ENCODE assay signal across 9 mouse cellular contexts in genomic region chr15:79723439-79723838, GRCm38 (mm10). TPM values are rescaled to one million over a fixed set of nuclear protein-coding genes. Genes with fewer than 3 reads are reported as not detected.
DNase-seq lines count a peak whose midpoint lies in the region; ATAC-seq and TF ChIP-seq lines count a peak whose summit lies in the region.
"Had no signal": no experiment of that assay in that cellular context is flagged by ENCODE, and none has a peak within 500 bp of the region (broad histone marks: within the 10 kb centered on the region; RNA-seq: fewer than 3 reads in every experiment).

No protein-coding gene starts in this region.

- no peaks in the 10 kb centered on the region for H3K27me3 ChIP-seq in hindbrain, embryonic 14.5 days (ENCODE audit: control insufficient read depth, insufficient read depth, low read length)
- no peaks in the 10 kb centered on the region for H3K27me3 ChIP-seq in hindbrain, embryonic 10.5 days (ENCODE audit: insufficient read depth, poor library complexity, severe bottlenecking)
- H3K27me3 ChIP-seq in G1E (ENCODE audit: insufficient read depth, low read length), result no peaks in the 10 kb centered on the region

- 38% methylated on average over 1 of the region's 1 CpGs for WGBS in hindbrain, embryonic 14.5 days
- 30% methylated on average over 1 of the region's 1 CpGs for WGBS in hindbrain, embryonic 10.5 days
- WGBS in olfactory bulb, adult 2 months, result 33% methylated on average over 1 of the region's 1 CpGs

- no peak overlapping the region for H3K4me2 ChIP-seq in hindbrain, embryonic 14.5 days (replicated peaks)

- no peak overlapping the region for H3K4me3 ChIP-seq in hindbrain, embryonic 14.5 days (replicated peaks; ENCODE audit: low read length)
- no peak overlapping the region for H3K4me3 ChIP-seq in hindbrain, embryonic 10.5 days
- no peak overlapping the region for H3K4me3 ChIP-seq in G1E (ENCODE audit: low read depth, low read length)
- H3K4me3 ChIP-seq in olfactory bulb, adult 2 months (ENCODE audit: insufficient read depth, low read depth, low read length), result no peak overlapping the region
- H3K4me3 ChIP-seq: megakaryocyte, embryonic 14.5 days had no signal

- peak; percentile 53; the same call in 1 of the 2 replicates for ATAC-seq in hindbrain, embryonic 14.5 days (ENCODE audit: low FRiP score)
- no peak for ATAC-seq in G1E (ENCODE audit: extremely low read depth, insufficient number of reproducible peaks, low FRiP score, poor library complexity, severe bottlenecking)
- ATAC-seq in erythroid progenitor cell, adult 5-6 weeks (replicated peaks; ENCODE audit: low FRiP score, poor library complexity, severe bottlenecking), result peak; percentile 62

- no peak overlapping the region for H3K9ac ChIP-seq in hindbrain, embryonic 14.5 days

- H3K4me1 ChIP-seq in hindbrain, embryonic 14.5 days (replicated peaks; ENCODE audit: control insufficient read depth, insufficient read depth, low read length), result no peaks in the 10 kb centered on the region
- 0 out of 2 replicates have a peak, but pooled peaks cover 6% of the 10 kb centered on the region for H3K4me1 ChIP-seq in hindbrain, embryonic 10.5 days (replicated peaks)
- H3K4me1 ChIP-seq in G1E (ENCODE audit: insufficient read depth, low read depth, low read length), result peaks cover 12% of the 10 kb centered on the region
- H3K4me1 ChIP-seq in olfactory bulb, adult 2 months (ENCODE audit: control insufficient read depth, insufficient read depth, low read length), result peaks cover 53% of the 10 kb centered on the region

- DNase-seq in hindbrain, embryonic 14.5 days (ENCODE audit: low spot score), result no peak
- no peak for DNase-seq in hindbrain, embryonic 10.5 days (ENCODE audit: low spot score)
- DNase-seq in B cell, adult 2 months, result peak; percentile 64 to 70
- peak; percentile 20 for DNase-seq in G1E (ENCODE audit: low spot score)
- DNase-seq in kidney, postnatal 4 days, result peak; percentile 60 to 73
- DNase-seq in ovary, postnatal 10 days (ENCODE audit: low spot score), result no peak

- no peak overlapping the region for H3K27ac ChIP-seq in hindbrain, embryonic 14.5 days
- no peak overlapping the region for H3K27ac ChIP-seq in hindbrain, embryonic 10.5 days
- H3K27ac ChIP-seq in olfactory bulb, adult 2 months (ENCODE audit: insufficient read depth, low read depth, low read length), result peak overlapping the region; percentile 17

- no peak for TF ChIP-seq POLR2A in olfactory bulb, adult 2 months (IDR thresholded peaks at IDR 0.05; ENCODE audit: insufficient read depth, low read depth, low read length)

- TF ChIP-seq CTCF in G1E (IDR thresholded peaks at IDR 0.05; ENCODE audit: low read depth, low read length), result 0 out of 2 replicates have a peak, but pooled peaks have one; percentile 5
- peak; percentile 33; the same call in 1 of the 2 replicates for TF ChIP-seq CTCF in olfactory bulb, adult 2 months (IDR thresholded peaks at IDR 0.05; ENCODE audit: insufficient read depth, low read depth, low read length)

- H3K36me3 ChIP-seq in hindbrain, embryonic 14.5 days (replicated peaks; ENCODE audit: control insufficient read depth, insufficient read depth), result peaks cover 74% of the 10 kb centered on the region
- H3K36me3 ChIP-seq in hindbrain, embryonic 10.5 days, result peaks cover 91% of the 10 kb centered on the region
- H3K36me3 ChIP-seq in G1E (replicated peaks), result peaks cover 96% of the 10 kb centered on the region

- H3K9me3 ChIP-seq in hindbrain, embryonic 14.5 days (ENCODE audit: control insufficient read depth, low read length), result no peaks in the 10 kb centered on the region
- H3K9me3 ChIP-seq in hindbrain, embryonic 10.5 days, result no peaks in the 10 kb centered on the region
- no peaks in the 10 kb centered on the region for H3K9me3 ChIP-seq in G1E (replicated peaks)
- H3K9me3 ChIP-seq: megakaryocyte, embryonic 14.5 days had no signal

RNA-seq across cellular contexts. Expression of gene Sun2, which starts 18.9 kb away (rescaled TPM):
- 5.9 and 6.7 TPM in 2 replicates for polyA plus RNA-seq in hindbrain, embryonic 14.5 days (2014; fragmentation: Nextera tagmentation; extraction: Ambion mirVana)
- polyA plus RNA-seq in hindbrain, embryonic 10.5 days (2016; fragmentation: Nextera tagmentation; extraction: Ambion mirVana), result 2.0 and 5.0 TPM in 2 replicates
- total RNA-seq in G1E (2014; fragmentation: Nextera tagmentation) (16.2 and 33.3 TPM in 2 replicates), G1E (2017) (24.2 and 24.4 TPM in 2 replicates)
- 30.1 and 32.3 TPM in 2 replicates for polyA plus RNA-seq in G1E (2012)
- 29.6 and 34.0 TPM in 2 replicates for total RNA-seq in erythroid progenitor cell, adult 5-6 weeks (2015; ENCODE audit: low replicate concordance)
- 56.9 and 67.4 TPM in 2 replicates for total RNA-seq in erythroid progenitor cell, adult 5-6 weeks (2017; ENCODE audit: low replicate concordance)
- 247 TPM in 1 of 2 replicates, not detected in the other for polyA plus RNA-seq in olfactory bulb, adult 2 months (2012; ENCODE audit: insufficient read depth, insufficient read length, low replicate concordance, missing spikeins)

RNA-seq across cellular contexts. Expression of gene Gtpbp1, which starts 32.8 kb away (rescaled TPM):
- polyA plus RNA-seq in hindbrain, embryonic 14.5 days (2014; fragmentation: Nextera tagmentation; extraction: Ambion mirVana), result 43.1 and 43.4 TPM in 2 replicates
- polyA plus RNA-seq in hindbrain, embryonic 10.5 days (2016; fragmentation: Nextera tagmentation; extraction: Ambion mirVana), result 44.7 and 44.8 TPM in 2 replicates
- total RNA-seq in G1E (2014; fragmentation: Nextera tagmentation) (63.7 and 74.7 TPM in 2 replicates), G1E (2017) (54.8 and 58.6 TPM in 2 replicates)
- 108 and 116 TPM in 2 replicates for polyA plus RNA-seq in G1E (2012)
- total RNA-seq in erythroid progenitor cell, adult 5-6 weeks (2015; ENCODE audit: low replicate concordance), result 43.6 and 63.1 TPM in 2 replicates
- total RNA-seq in erythroid progenitor cell, adult 5-6 weeks (2017; ENCODE audit: low replicate concordance), result 64.1 and 94.1 TPM in 2 replicates
- not detected in 2 replicates for polyA plus RNA-seq in olfactory bulb, adult 2 months (2012; ENCODE audit: insufficient read depth, insufficient read length, low replicate concordance, missing spikeins)

RNA-seq across cellular contexts. Expression of gene Josd1, which starts 35.7 kb away (rescaled TPM):
- 16.1 and 18.6 TPM in 2 replicates for polyA plus RNA-seq in hindbrain, embryonic 14.5 days (2014; fragmentation: Nextera tagmentation; extraction: Ambion mirVana)
- polyA plus RNA-seq in hindbrain, embryonic 10.5 days (2016; fragmentation: Nextera tagmentation; extraction: Ambion mirVana), result 18.6 and 20.7 TPM in 2 replicates
- 19.1 and 23.3 TPM in 2 replicates for total RNA-seq in G1E (2014; fragmentation: Nextera tagmentation)
- total RNA-seq in G1E (2017), result 21.6 and 21.9 TPM in 2 replicates
- polyA plus RNA-seq in G1E (2012), result 16.7 and 22.6 TPM in 2 replicates
- 17.7 and 18.4 TPM in 2 replicates for total RNA-seq in erythroid progenitor cell, adult 5-6 weeks (2015; ENCODE audit: low replicate concordance)
- total RNA-seq in erythroid progenitor cell, adult 5-6 weeks (2017; ENCODE audit: low replicate concordance), result 17.3 and 27.6 TPM in 2 replicates
- not detected in 2 replicates for polyA plus RNA-seq in olfactory bulb, adult 2 months (2012; ENCODE audit: insufficient read depth, insufficient read length, low replicate concordance, missing spikeins)

RNA-seq across cellular contexts. Expression of gene Tomm22, which starts 52.8 kb away (rescaled TPM):
- polyA plus RNA-seq in hindbrain, embryonic 14.5 days (2014; fragmentation: Nextera tagmentation; extraction: Ambion mirVana), result 241 and 244 TPM in 2 replicates
- 280 and 301 TPM in 2 replicates for polyA plus RNA-seq in hindbrain, embryonic 10.5 days (2016; fragmentation: Nextera tagmentation; extraction: Ambion mirVana)
- 116 and 133 TPM in 2 replicates for total RNA-seq in G1E (2014; fragmentation: Nextera tagmentation)
- total RNA-seq in G1E (2017), result 144 and 169 TPM in 2 replicates
- polyA plus RNA-seq in G1E (2012), result 103 and 140 TPM in 2 replicates
- 70.8 and 73.9 TPM in 2 replicates for total RNA-seq in erythroid progenitor cell, adult 5-6 weeks (2015; ENCODE audit: low replicate concordance)
- 54.8 and 62.5 TPM in 2 replicates for total RNA-seq in erythroid progenitor cell, adult 5-6 weeks (2017; ENCODE audit: low replicate concordance)
- not detected in 2 replicates for polyA plus RNA-seq in olfactory bulb, adult 2 months (2012; ENCODE audit: insufficient read depth, insufficient read length, low replicate concordance, missing spikeins)

RNA-seq across cellular contexts. Expression of gene Dnal4, which starts 54.2 kb away (rescaled TPM):
- polyA plus RNA-seq in hindbrain, embryonic 14.5 days (2014; fragmentation: Nextera tagmentation; extraction: Ambion mirVana), result 64.6 and 67.8 TPM in 2 replicates
- 68.0 and 83.0 TPM in 2 replicates for polyA plus RNA-seq in hindbrain, embryonic 10.5 days (2016; fragmentation: Nextera tagmentation; extraction: Ambion mirVana)
- total RNA-seq in G1E (2014; fragmentation: Nextera tagmentation), result 15.2 and 19.5 TPM in 2 replicates
- 13.1 and 13.9 TPM in 2 replicates for total RNA-seq in G1E (2017)
- 25.7 and 29.7 TPM in 2 replicates for polyA plus RNA-seq in G1E (2012)
- 1.8 TPM in 1 of 2 replicates, not detected in the other for total RNA-seq in erythroid progenitor cell, adult 5-6 weeks (2015; ENCODE audit: low replicate concordance)
- 0.30 and 1.7 TPM in 2 replicates for total RNA-seq in erythroid progenitor cell, adult 5-6 weeks (2017; ENCODE audit: low replicate concordance)
- not detected in 2 replicates for polyA plus RNA-seq in olfactory bulb, adult 2 months (2012; ENCODE audit: insufficient read depth, insufficient read length, low replicate concordance, missing spikeins)

Comparison
In these comparisons a context has a peak if more than half of its experiments do, and no peak if none do; other contexts are left out.
1. DNase-seq: peak in B cell, adult 2 months (2 of 2), G1E (single experiment) and kidney, postnatal 4 days (2 of 2); none in hindbrain, embryonic 14.5 days (single experiment), hindbrain, embryonic 10.5 days (single experiment) and ovary, postnatal 10 days (single experiment).
2. RNA of gene Josd1, which starts 35.7 kb away (polyA plus RNA-seq): 18.6 to 20.7 TPM in hindbrain, embryonic 10.5 days, 16.7 to 22.6 TPM in G1E and 16.1 to 18.6 TPM in hindbrain, embryonic 14.5 days; not detected in olfactory bulb, adult 2 months; every median in the first group is over 10 times any median in the second.